Mouse (Mus musculus) heart, adult 2 months (tissue): Measurements from ENCODE around the gene Tbc1d23.
"Not testable (repeated sequence)": the region's sequence is repeated elsewhere in the genome, so short reads cannot be mapped to it uniquely, and the experiment has no call there.

ENCODE experiments used
- CTCF ChIP-seq: fragments of 200-600 bp; IDR thresholded peaks from 2 replicates; pipeline ENCODE4 v1.8.1; 2022; ENCODE audit warnings: antibody characterized with exemption, mild to moderate bottlenecking, moderate library complexity
- EP300 ChIP-seq: fragments of 200-500 bp; IDR thresholded peaks from 2 replicates; pipeline ENCODE4 v1.6.1; 2011; ENCODE audit warnings: low read depth, low read length, control low read depth; ENCODE audit not compliant: insufficient read depth
- POLR2A ChIP-seq: fragments of 200-500 bp; IDR thresholded peaks from 2 replicates; pipeline ENCODE4 v1.6.1; 2011; ENCODE audit warnings: mild to moderate bottlenecking, low read depth, low read length, control low read depth; ENCODE audit not compliant: insufficient read depth

GRCm38 (mm10) chr16:57231937-57232310 lies 620 bp upstream of the Tbc1d23 start:
- TF ChIP-seq CTCF, POLR2A, EP300: not testable (repeated sequence)
